Mouse (Mus musculus) myocyte (in vitro differentiated cells): ENCODE results near the gene Banp. TPM values are rescaled to one million over a fixed set of nuclear protein-coding genes. Genes with fewer than 3 reads are reported as not detected.

Experiments used
- H3K27me3 ChIP-seq: one replicate; pipeline ENCODE4 v1.6.1; 2011; ENCODE audit not compliant: control insufficient read depth, insufficient read depth, insufficient read length
- H3K36me3 ChIP-seq: one replicate; pipeline ENCODE4 v1.6.1; 2011; ENCODE audit not compliant: control insufficient read depth, insufficient read depth
- H3K4me2 ChIP-seq: one replicate; pipeline ENCODE4 v1.6.1; 2011; ENCODE audit warnings: low read depth, control low read depth
- H3K4me3 ChIP-seq: one replicate; pipeline ENCODE4 v1.5.1; 2011; ENCODE audit warnings: mild to moderate bottlenecking, control low read depth, moderate library complexity
- H3K79me2 ChIP-seq: one replicate; pipeline ENCODE4 v1.6.1; 2011; ENCODE audit not compliant: control insufficient read depth, insufficient read depth
- H3ac ChIP-seq: one replicate; pipeline ENCODE4 v1.6.1; 2011; ENCODE audit not compliant: control insufficient read depth, insufficient read length
- CEBPB ChIP-seq: IDR thresholded peaks from 2 replicates; pipeline ENCODE4 v1.6.1; 2011; ENCODE audit warnings: mild to moderate bottlenecking, moderate library complexity; ENCODE audit not compliant: poor library complexity, insufficient read depth, severe bottlenecking
- E2F4 ChIP-seq: IDR thresholded peaks from one replicate; pipeline ENCODE4 v1.6.1; 2011; ENCODE audit warnings: mild to moderate bottlenecking, control low read depth, moderate library complexity; ENCODE audit not compliant: insufficient read depth
- MAX ChIP-seq: IDR thresholded peaks from one replicate; pipeline ENCODE4 v1.6.1; 2011; ENCODE audit warnings: low read depth, mild to moderate bottlenecking, control low read depth
- MYOD1 ChIP-seq, 3 experiments: IDR thresholded peaks; one replicate each; pipeline ENCODE4 v1.6.1; 2011; ENCODE audit warnings: control low read depth in 2 of 3, low read depth in 2 of 3, mild to moderate bottlenecking in 2 of 3, moderate library complexity in 1 of 3; ENCODE audit not compliant: insufficient read length in 2 of 3, control insufficient read depth in 1 of 3
- MYOG ChIP-seq, 3 experiments: IDR thresholded peaks; one replicate each; pipeline ENCODE4 v1.6.1; 2011; ENCODE audit warnings: control low read depth in 2 of 3, low read depth in 2 of 3, mild to moderate bottlenecking in 2 of 3; ENCODE audit not compliant: insufficient read length in 2 of 3, control insufficient read depth in 1 of 3, insufficient read depth in 1 of 3
- POLR2A ChIP-seq: IDR thresholded peaks from one replicate; pipeline ENCODE4 v1.6.1; 2011; ENCODE audit warnings: low read depth, mild to moderate bottlenecking, control low read depth, moderate library complexity; ENCODE audit not compliant: insufficient read length
- POLR2AphosphoS2 ChIP-seq: IDR thresholded peaks from one replicate; pipeline ENCODE4 v1.6.1; 2011; ENCODE audit warnings: low read depth, control low read depth; ENCODE audit not compliant: insufficient read length
- REST ChIP-seq: IDR thresholded peaks from one replicate; pipeline ENCODE4 v1.6.1; 2011; ENCODE audit warnings: mild to moderate bottlenecking, control low read depth, moderate library complexity; ENCODE audit not compliant: insufficient read depth, insufficient read length
- SRF ChIP-seq: IDR thresholded peaks from one replicate; pipeline ENCODE4 v1.6.1; 2011; ENCODE audit warnings: low read depth; ENCODE audit not compliant: control insufficient read depth, insufficient read length
- TCF12 ChIP-seq: IDR thresholded peaks from one replicate; pipeline ENCODE4 v1.6.1; 2011; ENCODE audit warnings: mild to moderate bottlenecking, control low read depth; ENCODE audit not compliant: poor library complexity, insufficient read depth, severe bottlenecking
- TCF3 ChIP-seq: IDR thresholded peaks from one replicate; pipeline ENCODE4 v1.6.1; 2011; ENCODE audit warnings: low read depth, control low read depth; ENCODE audit not compliant: insufficient read length
- USF1 ChIP-seq: IDR thresholded peaks from one replicate; pipeline ENCODE4 v1.6.1; 2011; ENCODE audit warnings: low read depth, mild to moderate bottlenecking, control low read depth, moderate library complexity
- polyA plus RNA-seq: library from polyadenylated mRNA; unstranded; fragments of >200 nt; fragmentation: generic; extraction: Trizol; gene quantifications from one replicate; pipeline ENCODE4 v1.2.1, GENCODE M21; 2012; ENCODE audit warnings: missing spikeins

The Banp gene
- 30.3 TPM for polyA plus RNA-seq

DNA sequence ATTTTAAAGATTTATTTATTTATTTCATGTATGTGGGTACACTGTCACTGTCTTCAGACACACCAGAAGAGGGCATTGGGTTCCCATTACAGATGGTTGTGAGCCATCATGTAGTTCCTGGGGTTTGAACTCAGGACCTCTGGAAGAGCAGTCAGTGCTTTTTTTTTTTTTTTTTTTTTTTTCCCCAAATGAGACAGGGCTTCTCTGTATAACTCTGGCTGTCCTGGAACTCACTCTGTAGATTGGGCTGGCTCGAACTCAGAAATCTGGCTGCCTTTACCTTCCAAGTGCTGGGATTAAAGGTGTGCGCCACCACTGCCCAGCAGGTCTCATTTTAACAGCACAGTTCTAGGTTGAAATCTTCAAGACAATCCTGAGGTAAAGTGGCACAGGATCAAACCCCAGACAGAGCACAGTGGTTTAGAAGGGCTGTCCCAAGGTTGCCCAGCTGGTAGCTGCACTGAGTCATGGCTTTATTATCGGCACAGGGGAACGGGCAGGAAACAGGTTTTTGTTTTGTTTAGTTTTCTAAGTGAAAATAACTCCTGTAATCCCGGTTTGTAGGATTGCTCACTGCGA is at the start of gene Banp:
Gene Banp (plus strand): TSS at position 529 of the 579 bp plus-strand sequence.
- Histone ChIP-seq H3K79me2 (peaks cover 30% of the 10 kb centered on the region), H3K4me3 (peak within 1 kb of the TSS; percentile 70), H3K36me3 (no peaks in the 10 kb centered on the region), H3K27me3 (no peaks in the 10 kb centered on the region), H3ac (peak within 1 kb of the TSS; percentile 83), H3K4me2 (peak within 1 kb of the TSS; percentile 89)
- TF ChIP-seq POLR2AphosphoS2 (no peak), MAX (no peak), MYOG (IDR thresholded peaks at IDR 0.05; ENCODE audit: control insufficient read depth in 1 of 3, insufficient read depth in 1 of 3, insufficient read length in 2 of 3, low read depth in 2 of 3) (peak in 1 of 3 experiments; percentile 16)

DNA sequence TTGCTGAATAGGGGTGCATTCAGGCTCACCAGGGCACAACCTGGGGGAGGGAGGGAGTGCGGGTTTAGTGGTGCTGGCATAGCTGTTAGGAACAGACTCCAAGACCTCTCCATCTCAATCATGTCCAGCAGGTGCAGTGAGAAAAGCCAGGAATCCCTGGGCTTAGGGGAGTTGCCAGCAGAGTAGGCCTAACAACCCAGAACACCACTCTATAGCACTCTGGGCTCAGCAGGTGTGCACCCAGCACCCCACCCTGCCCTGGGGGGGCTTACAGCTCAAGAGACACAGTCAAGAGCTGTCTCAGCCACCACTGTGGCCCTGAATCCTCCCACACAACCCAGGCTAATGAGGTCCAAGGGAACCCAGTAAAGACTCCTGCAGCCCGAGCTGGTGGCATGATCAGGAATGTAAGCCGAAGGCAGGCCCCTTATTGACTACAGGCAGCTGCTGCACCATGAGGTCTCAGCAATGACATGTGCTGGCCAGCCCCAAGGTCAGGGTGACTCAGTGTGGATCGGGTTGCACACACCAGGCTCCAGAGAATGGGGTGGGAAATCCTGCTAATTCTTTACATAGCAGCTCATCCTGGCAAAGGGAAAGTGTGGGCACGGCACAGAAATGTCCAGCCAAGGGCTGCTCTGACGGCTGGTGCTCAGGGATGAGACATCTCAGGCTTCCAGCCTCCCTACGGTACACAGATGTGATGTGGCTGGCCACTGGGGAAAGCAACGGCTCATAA is 47.9 kb upstream of the Banp start:
- H3ac ChIP-seq: peak overlapping the region; percentile 16
- H3K4me2 ChIP-seq: peak overlapping the region; percentile 96
- TF ChIP-seq TCF12 (peak; percentile 60), MYOD1 (IDR thresholded peaks at IDR 0.05; ENCODE audit: control insufficient read depth in 1 of 3, insufficient read length in 2 of 3, low read depth in 2 of 3) (peak; percentile 64 to 89 (median 83)), POLR2A (peak; percentile 37), REST (no peak), TCF3 (peak; percentile 80), POLR2AphosphoS2 (peak; percentile 13), MYOG (IDR thresholded peaks at IDR 0.05; ENCODE audit: control insufficient read depth in 1 of 3, insufficient read depth in 1 of 3, insufficient read length in 2 of 3, low read depth in 2 of 3) (peak; percentile 71 to 84 (median 76)), SRF (no peak)
- peaks cover 85% of the 10 kb centered on the region for H3K79me2 ChIP-seq
- peaks cover 26% of the 10 kb centered on the region for H3K36me3 ChIP-seq
- H3K27me3 ChIP-seq: no peaks in the 10 kb centered on the region
- peak overlapping the region; percentile 100 for H3K4me3 ChIP-seq

DNA sequence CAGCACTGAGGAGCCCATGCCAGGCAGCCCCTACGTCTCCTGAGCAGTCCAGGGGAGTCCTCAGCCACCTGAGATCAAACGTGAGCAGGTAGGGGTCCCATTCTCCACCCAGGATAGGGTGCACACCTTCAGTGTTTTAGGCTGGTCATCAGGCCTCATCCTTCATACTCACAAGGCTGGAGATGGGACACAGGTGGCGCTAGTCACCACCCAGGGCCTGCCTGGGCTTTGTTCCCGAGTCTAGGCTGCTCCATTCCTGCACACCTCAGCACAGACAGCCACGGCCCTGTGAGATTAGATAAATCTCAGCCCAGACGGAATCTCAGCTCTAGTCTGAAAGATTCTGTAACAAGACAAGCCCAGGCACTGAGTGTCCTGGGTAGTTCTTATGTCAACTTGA is 45.6 kb upstream of the Banp start:
- peaks cover 26% of the 10 kb centered on the region for H3K36me3 ChIP-seq
- H3K27me3 ChIP-seq: no peaks in the 10 kb centered on the region
- peaks cover 77% of the 10 kb centered on the region for H3K79me2 ChIP-seq
- H3ac ChIP-seq: no peak overlapping the region
- TF ChIP-seq MYOG (IDR thresholded peaks at IDR 0.05; ENCODE audit: control insufficient read depth in 1 of 3, insufficient read depth in 1 of 3, insufficient read length in 2 of 3, low read depth in 2 of 3) (peak in 1 of 3 experiments; percentile 28), POLR2AphosphoS2 (peak; percentile 27), E2F4 (no peak)
- H3K4me3 ChIP-seq: peak overlapping the region; percentile 100
- H3K4me2 ChIP-seq: peak overlapping the region; percentile 94

DNA sequence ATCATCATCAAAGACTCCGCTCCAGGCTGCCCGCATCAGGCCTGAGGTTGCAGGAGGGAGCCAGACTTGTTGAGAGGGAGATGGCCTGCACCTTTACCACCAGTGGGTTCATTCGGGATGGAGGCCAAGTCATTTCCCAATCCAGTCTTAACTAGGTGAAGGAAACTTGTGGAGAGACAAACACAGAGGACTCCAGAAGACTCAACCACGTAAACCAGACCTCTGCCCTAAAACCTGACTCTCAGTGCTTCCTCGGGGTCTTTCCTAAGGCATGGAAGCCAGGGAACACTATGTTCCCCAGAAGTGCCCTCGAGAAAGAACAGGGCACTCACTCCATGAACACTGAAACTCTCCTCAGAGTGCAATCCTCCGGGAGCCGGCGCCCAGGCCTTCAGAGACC is 44.6 kb upstream of the Banp start:
- no peaks in the 10 kb centered on the region for H3K27me3 ChIP-seq
- H3K4me3 ChIP-seq: peak overlapping the region; percentile 100
- peak overlapping the region; percentile 55 for H3ac ChIP-seq
- peak overlapping the region; percentile 94 for H3K4me2 ChIP-seq
- TF ChIP-seq TCF3 (no peak), MYOG (IDR thresholded peaks at IDR 0.05; ENCODE audit: control insufficient read depth in 1 of 3, insufficient read depth in 1 of 3, insufficient read length in 2 of 3, low read depth in 2 of 3) (no peak), POLR2AphosphoS2 (no peak), REST (no peak), MAX (no peak), TCF12 (no peak), POLR2A (no peak), CEBPB (no peak), MYOD1 (IDR thresholded peaks at IDR 0.05; ENCODE audit: control insufficient read depth in 1 of 3, insufficient read length in 2 of 3, low read depth in 2 of 3) (no peak), E2F4 (no peak), SRF (no peak), USF1 (no peak)
- peaks cover 67% of the 10 kb centered on the region for H3K79me2 ChIP-seq
- H3K36me3 ChIP-seq: peaks cover 26% of the 10 kb centered on the region

DNA sequence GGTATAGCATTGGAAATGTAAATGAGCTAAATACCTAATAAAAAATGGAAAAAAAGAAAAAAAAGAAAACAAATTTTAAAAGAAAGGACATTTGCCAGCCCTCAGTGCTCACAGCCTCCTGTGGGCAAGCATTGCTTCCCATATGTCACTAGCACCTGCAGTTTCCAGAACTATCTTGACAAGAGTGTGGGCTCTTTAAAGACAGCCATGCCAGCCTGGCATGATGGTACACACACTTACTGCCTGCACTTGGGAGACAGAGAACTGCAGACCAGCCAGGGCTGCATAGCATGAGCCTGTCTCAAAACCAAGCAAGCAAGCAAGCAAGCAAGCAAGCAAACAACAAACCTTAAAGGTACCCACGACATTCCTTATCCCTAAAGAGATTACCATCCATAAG is 44.1 kb upstream of the Banp start:
- TF ChIP-seq POLR2A: no peak
- no peak for TF ChIP-seq USF1
- TF ChIP-seq REST: no peak
- no peak for TF ChIP-seq E2F4
- TF ChIP-seq MAX: no peak
- TF ChIP-seq MYOG (IDR thresholded peaks at IDR 0.05; ENCODE audit: control insufficient read depth in 1 of 3, insufficient read depth in 1 of 3, insufficient read length in 2 of 3, low read depth in 2 of 3): no peak
- TF ChIP-seq SRF: no peak
- no peak for TF ChIP-seq TCF12
- TF ChIP-seq TCF3: no peak
- no peak for TF ChIP-seq POLR2AphosphoS2
- no peak for TF ChIP-seq MYOD1 (IDR thresholded peaks at IDR 0.05; ENCODE audit: control insufficient read depth in 1 of 3, insufficient read length in 2 of 3, low read depth in 2 of 3)
- no peak for TF ChIP-seq CEBPB
- H3K4me2 ChIP-seq: peak overlapping the region; percentile 94
- H3K36me3 ChIP-seq: peaks cover 26% of the 10 kb centered on the region
- peak overlapping the region; percentile 55 for H3ac ChIP-seq
- no peaks in the 10 kb centered on the region for H3K27me3 ChIP-seq
- H3K79me2 ChIP-seq: peaks cover 63% of the 10 kb centered on the region
- H3K4me3 ChIP-seq: peak overlapping the region; percentile 100
